Mouse (Mus musculus): ENCODE results near the gene Gnat2. TPM values are rescaled to one million over a fixed set of nuclear protein-coding genes. Genes with fewer than 3 reads are reported as not detected.

Gene Gnat2
- total and polyA plus RNA-seq, 3 experiments: 2.0 to 10.2 (median 2.4) TPM

DNA sequence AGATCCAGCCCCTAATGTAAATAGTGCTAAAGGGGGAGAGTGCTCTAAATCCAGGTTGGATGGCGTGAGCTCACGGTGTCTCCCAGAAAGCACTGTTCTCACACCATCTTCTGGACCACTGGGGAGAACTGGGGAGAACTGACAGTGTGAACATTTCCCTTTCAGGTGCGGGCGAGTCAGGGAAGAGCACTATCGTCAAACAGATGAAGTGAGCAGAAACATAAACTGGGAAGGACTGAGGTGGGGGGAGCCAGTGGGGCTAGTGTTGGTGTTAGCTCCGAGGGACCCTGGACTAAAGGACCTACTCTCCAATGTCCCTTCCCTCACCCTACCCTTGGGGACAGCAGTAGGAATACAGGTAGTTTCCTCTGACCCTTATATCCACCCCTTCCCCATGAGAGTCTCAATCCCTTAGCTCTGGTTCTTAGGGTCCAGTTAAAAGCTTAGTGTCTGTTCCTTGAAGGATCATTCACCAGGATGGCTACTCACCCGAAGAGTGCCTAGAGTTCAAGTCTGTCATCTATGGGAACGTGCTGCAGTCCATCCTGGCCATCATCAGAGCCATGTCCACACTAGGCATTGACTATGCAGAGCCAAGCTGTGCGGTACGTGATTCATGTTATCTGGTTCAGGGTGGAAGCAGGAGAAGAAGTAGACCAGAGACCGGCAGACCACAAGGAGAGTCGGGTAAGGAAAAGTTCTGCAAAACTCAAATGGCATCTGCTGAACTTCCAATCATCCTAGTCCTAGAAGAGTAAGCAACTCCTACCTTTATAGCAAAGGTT, 2.6 kb downstream of the Gnat2 start:
- no peaks in the 10 kb centered on the region for H3K9me3 ChIP-seq (replicated peaks)
- no peak for DNase-seq (ENCODE audit: low spot score)
- ATAC-seq (ENCODE audit: extremely low read depth, insufficient number of reproducible peaks, low FRiP score, poor library complexity, severe bottlenecking): no peak
- peaks cover 35% of the 10 kb centered on the region for H3K36me3 ChIP-seq (replicated peaks)
- H3K27me3 ChIP-seq (ENCODE audit: insufficient read depth, low read length): no peaks in the 10 kb centered on the region
- H3K4me1 ChIP-seq (ENCODE audit: insufficient read depth, low read depth, low read length): peaks cover 86% of the 10 kb centered on the region
- H3K4me3 ChIP-seq (ENCODE audit: low read depth, low read length): peak overlapping the region; percentile 53; the same call in 1 of the 2 replicates
- TF ChIP-seq POLR2AphosphoS5 (IDR thresholded peaks at IDR 0.05; ENCODE audit: insufficient replicate concordance, low read depth, low read length) (no peak), GATA2 (IDR thresholded peaks at IDR 0.05; ENCODE audit: borderline replicate concordance, low read depth, low read length) (no peak), GATA1 (IDR thresholded peaks at IDR 0.05; ENCODE audit: borderline replicate concordance, low read length) (no peak), TAL1 (conservative IDR thresholded peaks at IDR 0.05; ENCODE audit: low read depth, low read length) (no peak), CTCF (IDR thresholded peaks at IDR 0.05; ENCODE audit: low read depth, low read length) (no peak)

DNA sequence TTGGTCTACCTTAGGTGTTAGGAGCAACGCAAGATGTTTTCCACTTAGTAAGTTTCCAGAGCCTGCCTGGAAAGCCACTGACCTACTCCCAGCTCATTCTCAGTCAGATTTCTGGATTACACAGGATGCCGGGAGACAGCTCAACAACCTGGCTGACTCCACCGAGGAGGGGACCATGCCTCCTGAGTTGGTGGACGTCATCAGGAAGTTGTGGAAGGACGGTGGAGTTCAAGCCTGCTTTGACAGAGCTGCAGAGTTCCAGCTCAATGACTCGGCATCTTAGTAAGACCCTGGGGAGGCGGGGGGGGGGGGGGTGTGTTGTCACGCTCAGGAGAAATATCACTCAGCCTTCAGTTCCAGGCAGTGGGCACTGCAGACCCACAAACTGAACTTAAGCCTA, 3.6 kb downstream of the Gnat2 start:
- DNase-seq (ENCODE audit: low spot score) (peak; percentile 76), ATAC-seq (ENCODE audit: extremely low read depth, insufficient number of reproducible peaks, low FRiP score, poor library complexity, severe bottlenecking) (peak; percentile 23)
- Histone ChIP-seq H3K4me1 (ENCODE audit: insufficient read depth, low read depth, low read length) (peaks cover 91% of the 10 kb centered on the region), H3K27me3 (ENCODE audit: insufficient read depth, low read length) (no peaks in the 10 kb centered on the region), H3K36me3 (replicated peaks) (peaks cover 36% of the 10 kb centered on the region), H3K4me3 (ENCODE audit: low read depth, low read length) (peak overlapping the region; percentile 64; the same call in 1 of the 2 replicates), H3K9me3 (replicated peaks) (no peaks in the 10 kb centered on the region)
- TF ChIP-seq GATA1 (IDR thresholded peaks at IDR 0.05; ENCODE audit: borderline replicate concordance, low read length) (no peak), CTCF (IDR thresholded peaks at IDR 0.05; ENCODE audit: low read depth, low read length) (no peak), POLR2AphosphoS5 (IDR thresholded peaks at IDR 0.05; ENCODE audit: insufficient replicate concordance, low read depth, low read length) (no peak), GATA2 (IDR thresholded peaks at IDR 0.05; ENCODE audit: borderline replicate concordance, low read depth, low read length) (no peak), TAL1 (conservative IDR thresholded peaks at IDR 0.05; ENCODE audit: low read depth, low read length) (no peak)

DNA sequence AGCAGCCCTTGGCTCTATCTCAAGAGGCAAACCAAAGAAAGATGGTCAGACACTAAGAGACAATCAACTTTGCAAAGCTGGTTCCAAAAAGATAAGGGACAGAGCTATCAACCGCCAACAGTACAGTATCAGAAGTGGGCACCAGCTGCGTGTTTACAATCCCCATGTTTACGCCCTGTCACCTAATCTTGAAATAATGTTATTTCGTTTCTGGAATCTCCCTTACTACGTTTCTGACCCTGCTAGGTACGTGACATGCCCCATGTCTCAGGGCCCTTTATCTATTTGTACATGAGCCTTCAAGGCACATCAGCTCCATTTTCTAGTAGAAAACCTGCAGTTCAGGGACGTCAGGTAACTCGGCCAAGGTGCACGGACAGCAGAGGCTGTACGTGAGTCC, 4.1 kb downstream of the Gnat2 start:
- ATAC-seq (ENCODE audit: extremely low read depth, insufficient number of reproducible peaks, low FRiP score, poor library complexity, severe bottlenecking): peak; percentile 81
- H3K4me1 ChIP-seq (ENCODE audit: insufficient read depth, low read depth, low read length): peaks cover 94% of the 10 kb centered on the region

DNA sequence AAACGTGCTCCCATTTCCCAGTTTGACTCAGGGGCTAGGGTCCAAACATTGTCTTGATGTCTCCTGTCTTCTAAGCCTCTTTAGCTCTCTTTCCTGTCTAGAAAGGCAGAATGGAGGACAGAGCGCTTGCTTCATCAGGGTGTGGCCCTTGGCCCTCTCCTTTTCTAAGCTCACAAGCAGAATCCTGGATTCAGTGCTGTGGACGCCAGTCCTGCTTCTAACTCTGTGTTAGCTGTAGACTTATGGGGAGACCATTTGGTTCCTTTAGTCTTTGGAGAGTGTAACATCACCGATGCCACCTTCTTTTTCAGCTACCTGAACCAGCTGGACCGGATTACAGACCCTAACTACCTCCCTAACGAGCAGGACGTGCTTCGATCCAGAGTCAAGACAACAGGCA, 5.1 kb downstream of the Gnat2 start:
- H3K4me1 ChIP-seq (ENCODE audit: insufficient read depth, low read depth, low read length): peaks cover 85% of the 10 kb centered on the region
- DNase-seq (ENCODE audit: low spot score): no peak
- H3K36me3 ChIP-seq (replicated peaks): peaks cover 35% of the 10 kb centered on the region
- ATAC-seq (ENCODE audit: extremely low read depth, insufficient number of reproducible peaks, low FRiP score, poor library complexity, severe bottlenecking): no peak
- no peaks in the 10 kb centered on the region for H3K27me3 ChIP-seq (ENCODE audit: insufficient read depth, low read length)
- H3K4me3 ChIP-seq (ENCODE audit: low read depth, low read length): peak overlapping the region; percentile 31; the same call in 1 of the 2 replicates
- TF ChIP-seq CTCF (IDR thresholded peaks at IDR 0.05; ENCODE audit: low read depth, low read length) (no peak), GATA1 (IDR thresholded peaks at IDR 0.05; ENCODE audit: borderline replicate concordance, low read length) (no peak), POLR2AphosphoS5 (IDR thresholded peaks at IDR 0.05; ENCODE audit: insufficient replicate concordance, low read depth, low read length) (no peak), GATA2 (IDR thresholded peaks at IDR 0.05; ENCODE audit: borderline replicate concordance, low read depth, low read length) (no peak), TAL1 (conservative IDR thresholded peaks at IDR 0.05; ENCODE audit: low read depth, low read length) (no peak)
- H3K9me3 ChIP-seq (replicated peaks): no peaks in the 10 kb centered on the region

More for the DNA sequence above, 4.1 kb downstream of the Gnat2 start:
- peak; percentile 74 for DNase-seq (ENCODE audit: low spot score)
- Histone ChIP-seq H3K4me3 (ENCODE audit: low read depth, low read length) (peak overlapping the region; percentile 55; the same call in 1 of the 2 replicates), H3K9me3 (replicated peaks) (no peaks in the 10 kb centered on the region), H3K27me3 (ENCODE audit: insufficient read depth, low read length) (no peaks in the 10 kb centered on the region), H3K36me3 (replicated peaks) (peaks cover 39% of the 10 kb centered on the region)
- TF ChIP-seq GATA1 (IDR thresholded peaks at IDR 0.05; ENCODE audit: borderline replicate concordance, low read length) (no peak), GATA2 (IDR thresholded peaks at IDR 0.05; ENCODE audit: borderline replicate concordance, low read depth, low read length) (no peak), TAL1 (conservative IDR thresholded peaks at IDR 0.05; ENCODE audit: low read depth, low read length) (peak; percentile 97), CTCF (IDR thresholded peaks at IDR 0.05; ENCODE audit: low read depth, low read length) (no peak)

DNA sequence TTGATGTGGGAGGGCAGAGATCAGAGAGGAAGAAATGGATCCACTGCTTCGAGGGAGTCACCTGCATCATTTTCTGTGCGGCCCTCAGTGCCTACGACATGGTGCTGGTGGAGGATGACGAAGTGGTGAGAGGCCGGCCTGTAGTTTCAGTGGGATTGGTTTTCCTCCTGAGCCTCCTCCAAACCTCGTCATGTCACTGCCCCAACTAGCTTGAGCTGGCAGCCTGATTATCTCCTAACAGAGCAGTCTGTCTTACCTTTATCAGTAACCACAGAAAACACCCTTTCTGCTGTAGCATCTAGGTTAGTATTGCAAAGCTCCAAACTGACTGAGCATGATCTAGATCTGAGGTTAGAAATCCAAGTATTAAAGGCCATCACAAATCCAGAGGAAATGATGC, 5.7 kb downstream of the Gnat2 start:
- Histone ChIP-seq H3K4me1 (ENCODE audit: insufficient read depth, low read depth, low read length) (peaks cover 79% of the 10 kb centered on the region), H3K9me3 (replicated peaks) (no peaks in the 10 kb centered on the region), H3K27me3 (ENCODE audit: insufficient read depth, low read length) (no peaks in the 10 kb centered on the region), H3K4me3 (ENCODE audit: low read depth, low read length) (peak overlapping the region; percentile 43; the same call in 1 of the 2 replicates), H3K36me3 (replicated peaks) (peaks cover 39% of the 10 kb centered on the region)
- TF ChIP-seq TAL1 (conservative IDR thresholded peaks at IDR 0.05; ENCODE audit: low read depth, low read length): peak; percentile 79
- TF ChIP-seq GATA1 (IDR thresholded peaks at IDR 0.05; ENCODE audit: borderline replicate concordance, low read length): no peak
- DNase-seq (ENCODE audit: low spot score) (peak; percentile 59), ATAC-seq (ENCODE audit: extremely low read depth, insufficient number of reproducible peaks, low FRiP score, poor library complexity, severe bottlenecking) (peak; percentile 56)

DNA sequence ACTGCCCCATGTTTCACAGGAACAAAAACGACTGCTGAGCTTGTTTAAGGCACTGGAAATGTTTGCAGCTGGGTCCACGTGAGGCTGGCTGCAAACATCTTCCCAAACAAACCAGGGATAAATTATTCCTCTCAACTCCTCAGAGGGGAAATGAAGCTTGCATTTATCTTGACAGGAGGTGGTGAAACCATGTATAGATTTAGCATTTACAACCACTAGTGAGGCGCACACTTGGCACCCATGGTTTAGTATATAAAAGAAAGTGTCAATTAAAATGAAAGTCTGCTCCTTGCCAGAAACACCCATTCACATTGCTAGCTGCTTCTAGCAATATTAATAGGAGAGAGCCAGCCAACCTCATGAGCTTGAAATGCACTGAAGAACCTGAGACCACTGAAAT, 9.0 kb downstream of the Gnat2 start:
- DNase-seq (ENCODE audit: low spot score): no peak
- no peaks in the 10 kb centered on the region for H3K9me3 ChIP-seq (replicated peaks)
- peaks cover 64% of the 10 kb centered on the region for H3K36me3 ChIP-seq (replicated peaks)
- H3K4me1 ChIP-seq (ENCODE audit: insufficient read depth, low read depth, low read length): peaks cover 59% of the 10 kb centered on the region
- no peak overlapping the region for H3K4me3 ChIP-seq (ENCODE audit: low read depth, low read length)
- no peak for TF ChIP-seq POLR2AphosphoS5 (IDR thresholded peaks at IDR 0.05; ENCODE audit: insufficient replicate concordance, low read depth, low read length)
- TF ChIP-seq TAL1 (conservative IDR thresholded peaks at IDR 0.05; ENCODE audit: low read depth, low read length): no peak
- no peak for TF ChIP-seq CTCF (IDR thresholded peaks at IDR 0.05; ENCODE audit: low read depth, low read length)
- TF ChIP-seq GATA2 (IDR thresholded peaks at IDR 0.05; ENCODE audit: borderline replicate concordance, low read depth, low read length): no peak
- no peak for TF ChIP-seq GATA1 (IDR thresholded peaks at IDR 0.05; ENCODE audit: borderline replicate concordance, low read length)
- H3K27me3 ChIP-seq (ENCODE audit: insufficient read depth, low read length): no peaks in the 10 kb centered on the region
- no peak for ATAC-seq (ENCODE audit: extremely low read depth, insufficient number of reproducible peaks, low FRiP score, poor library complexity, severe bottlenecking)
